Mouse (Mus musculus) MEL (cell line): ENCODE measurements around the gene Cpne1. TPM values are rescaled to one million over a fixed set of nuclear protein-coding genes. Genes with fewer than 3 reads are reported as not detected.

Source experiments
- DNase-seq: peaks from one replicate; pipeline ENCODE4 v3.0.0; 2011; ENCODE audit warnings: low read depth, low spot score
- H3K27ac ChIP-seq: 2 replicates; pipeline ENCODE4 v1.5.1; 2012; ENCODE audit warnings: low read depth, mild to moderate bottlenecking, control low read depth, low read length, moderate library complexity; ENCODE audit not compliant: control insufficient read depth
- H3K27me3 ChIP-seq, 2 experiments: fragments of 150-350 bp in 1 of 2; sonication (generic) in 1 of 2; 2 replicates each; pipeline ENCODE4 v1.6.1; 2012; ENCODE audit warnings: low read length in 2 of 2, mild to moderate bottlenecking in 2 of 2, improper control_type of control experiment in 1 of 2, moderate library complexity in 1 of 2; ENCODE audit not compliant: insufficient read depth in 2 of 2, control insufficient read depth in 1 of 2
- H3K36me3 ChIP-seq, 2 experiments: 2 replicates each; pipeline ENCODE4 v1.6.1; 2012 to 2014; ENCODE audit warnings: low read length in 2 of 2, improper control_type of control experiment in 1 of 2, inconsistent platforms in 1 of 2, mild to moderate bottlenecking in 1 of 2; ENCODE audit not compliant: insufficient read depth in 2 of 2, control insufficient read depth in 1 of 2
- H3K4me1 ChIP-seq, 2 experiments: fragments of 150-350 bp in 1 of 2; sonication (generic) in 1 of 2; 2 replicates each; pipeline ENCODE4 v1.6.1; 2012; ENCODE audit warnings: low read length in 2 of 2, improper control_type of control experiment in 1 of 2, mild to moderate bottlenecking in 1 of 2; ENCODE audit not compliant: insufficient read depth in 2 of 2, control insufficient read depth in 1 of 2
- H3K4me3 ChIP-seq, 2 experiments: fragments of 150-350 bp in 1 of 2; sonication (generic) in 1 of 2; 2 replicates each; pipeline ENCODE4 v1.5.1; 2012; ENCODE audit warnings: low read depth in 2 of 2, low read length in 2 of 2, mild to moderate bottlenecking in 2 of 2, moderate library complexity in 2 of 2, control low read depth in 1 of 2, improper control_type of control experiment in 1 of 2; ENCODE audit not compliant: control insufficient read depth in 1 of 2, insufficient read depth in 1 of 2
- H3K79me2 ChIP-seq: 2 replicates; pipeline ENCODE4 v1.6.1; 2012; ENCODE audit warnings: mild to moderate bottlenecking, low read length, moderate library complexity; ENCODE audit not compliant: control insufficient read depth, poor library complexity, insufficient read depth
- H3K9ac ChIP-seq: 2 replicates; pipeline ENCODE4 v1.6.1; 2012; ENCODE audit warnings: low read depth, mild to moderate bottlenecking, control low read depth, low read length, moderate library complexity; ENCODE audit not compliant: control insufficient read depth, poor library complexity, severe bottlenecking
- H3K9me3 ChIP-seq: fragments of 150-350 bp; sonication (generic); replicated peaks from 2 replicates; pipeline ENCODE4 v1.6.1; 2012; ENCODE audit warnings: mild to moderate bottlenecking, low read length, improper control_type of control experiment, moderate library complexity; ENCODE audit not compliant: insufficient read depth
- BHLHE40 ChIP-seq: IDR thresholded peaks from 2 replicates; pipeline ENCODE4 v1.6.1; 2012; ENCODE audit warnings: low read depth, mild to moderate bottlenecking, inconsistent platforms, low read length, improper control_type of control experiment, borderline replicate concordance
- CHD1 ChIP-seq: IDR thresholded peaks from 2 replicates; pipeline ENCODE4 v1.6.1; 2012; ENCODE audit warnings: low read depth, mild to moderate bottlenecking, inconsistent platforms, low read length, improper control_type of control experiment
- CTCF ChIP-seq, 3 experiments: IDR thresholded peaks in 2 of 3; conservative IDR thresholded peaks in 1 of 3; 2 replicates each; pipeline ENCODE4 v1.5.1; 2011 to 2012; ENCODE audit warnings: low read length in 3 of 3, low read depth in 2 of 3, mild to moderate bottlenecking in 2 of 3, improper control_type of control experiment in 1 of 3, inconsistent platforms in 1 of 3, mixed read lengths in 1 of 3, moderate library complexity in 1 of 3; ENCODE audit not compliant: control insufficient read depth in 1 of 3, insufficient read depth in 1 of 3, poor library complexity in 1 of 3, severe bottlenecking in 1 of 3
- GABPA ChIP-seq: IDR thresholded peaks from 2 replicates; pipeline ENCODE4 v1.6.1; 2012; ENCODE audit warnings: low read depth, mild to moderate bottlenecking, inconsistent platforms, low read length, improper control_type of control experiment, moderate library complexity
- JUND ChIP-seq: IDR thresholded peaks from 2 replicates; pipeline ENCODE4 v1.6.1; 2011; ENCODE audit warnings: low read depth, mild to moderate bottlenecking, improper control_type of control experiment, low read length
- MAX ChIP-seq: IDR thresholded peaks from 2 replicates; pipeline ENCODE4 v1.6.1; 2011; ENCODE audit warnings: low read length, improper control_type of control experiment
- MAZ ChIP-seq: IDR thresholded peaks from 2 replicates; pipeline ENCODE4 v1.6.1; 2012; ENCODE audit warnings: low read depth, mild to moderate bottlenecking, inconsistent platforms, low read length, improper control_type of control experiment
- MEF2A ChIP-seq: IDR thresholded peaks from 2 replicates; pipeline ENCODE4 v1.6.1; 2014; ENCODE audit warnings: low read depth, mild to moderate bottlenecking, inconsistent platforms, low read length, improper control_type of control experiment; ENCODE audit not compliant: poor library complexity, insufficient replicate concordance, severe bottlenecking; ENCODE audit errors: extremely low read depth
- MYB ChIP-seq: IDR thresholded peaks from 2 replicates; pipeline ENCODE4 v1.6.1; 2011; ENCODE audit warnings: mild to moderate bottlenecking, low read depth, low read length, improper control_type of control experiment
- NELFE ChIP-seq: IDR thresholded peaks from 2 replicates; pipeline ENCODE4 v1.6.1; 2011; ENCODE audit warnings: low read depth, low read length, improper control_type of control experiment
- POLR2AphosphoS2 ChIP-seq: IDR thresholded peaks from 2 replicates; pipeline ENCODE4 v1.6.1; 2011; ENCODE audit warnings: low read length, improper control_type of control experiment
- RAD21 ChIP-seq: IDR thresholded peaks from 2 replicates; pipeline ENCODE4 v1.6.1; 2011; ENCODE audit warnings: mild to moderate bottlenecking, low read depth, low read length, improper control_type of control experiment
- UBTF ChIP-seq: IDR thresholded peaks from 2 replicates; pipeline ENCODE4 v1.6.1; 2012; ENCODE audit warnings: low read depth, mild to moderate bottlenecking, inconsistent platforms, low read length, improper control_type of control experiment, moderate library complexity, borderline replicate concordance; ENCODE audit not compliant: insufficient read depth
- USF2 ChIP-seq, 2 experiments: IDR thresholded peaks; 2 replicates each; pipeline ENCODE4 v1.6.1; 2011 to 2012; ENCODE audit warnings: improper control_type of control experiment in 2 of 2, low read length in 2 of 2, borderline replicate concordance in 1 of 2, inconsistent platforms in 1 of 2, low read depth in 1 of 2, mild to moderate bottlenecking in 1 of 2; ENCODE audit not compliant: insufficient read depth in 1 of 2
- ZKSCAN1 ChIP-seq: IDR thresholded peaks from 2 replicates; pipeline ENCODE4 v1.6.1; 2012; ENCODE audit warnings: low read depth, mild to moderate bottlenecking, inconsistent platforms, low read length, improper control_type of control experiment, moderate library complexity
- ZMIZ1 ChIP-seq: IDR thresholded peaks from 2 replicates; pipeline ENCODE4 v1.6.1; 2012; ENCODE audit warnings: low read depth, mild to moderate bottlenecking, inconsistent platforms, low read length, improper control_type of control experiment, moderate library complexity
- ZNF384 ChIP-seq: IDR thresholded peaks from 2 replicates; pipeline ENCODE4 v1.6.1; 2012; ENCODE audit warnings: low read depth, mild to moderate bottlenecking, inconsistent platforms, low read length, improper control_type of control experiment
- polyA plus RNA-seq, 2 experiments: library from polyadenylated mRNA; stranded (reverse) in 1 of 2; unstranded in 1 of 2; fragments of >175 nt in 1 of 2; fragments of >200 nt in 1 of 2; gene quantifications; 2 replicates each; pipeline versions ENCODE4 v1.2.1 to v1.2.4; 2012; ENCODE audit warnings: low replicate concordance in 2 of 2, low read depth in 1 of 2; ENCODE audit not compliant: insufficient read length in 2 of 2, insufficient read depth in 1 of 2, missing spikeins in 1 of 2
- total RNA-seq: library from RNA; depleted of rRNA; stranded (reverse); fragments of 300-350 nt; gene quantifications from 2 replicates; pipeline ENCODE4 v1.2.3, GENCODE M21; 2012

The Cpne1 gene
- total and polyA plus RNA-seq, 3 experiments, result 22.5 to 52.8 TPM; not detected in 1

DNA sequence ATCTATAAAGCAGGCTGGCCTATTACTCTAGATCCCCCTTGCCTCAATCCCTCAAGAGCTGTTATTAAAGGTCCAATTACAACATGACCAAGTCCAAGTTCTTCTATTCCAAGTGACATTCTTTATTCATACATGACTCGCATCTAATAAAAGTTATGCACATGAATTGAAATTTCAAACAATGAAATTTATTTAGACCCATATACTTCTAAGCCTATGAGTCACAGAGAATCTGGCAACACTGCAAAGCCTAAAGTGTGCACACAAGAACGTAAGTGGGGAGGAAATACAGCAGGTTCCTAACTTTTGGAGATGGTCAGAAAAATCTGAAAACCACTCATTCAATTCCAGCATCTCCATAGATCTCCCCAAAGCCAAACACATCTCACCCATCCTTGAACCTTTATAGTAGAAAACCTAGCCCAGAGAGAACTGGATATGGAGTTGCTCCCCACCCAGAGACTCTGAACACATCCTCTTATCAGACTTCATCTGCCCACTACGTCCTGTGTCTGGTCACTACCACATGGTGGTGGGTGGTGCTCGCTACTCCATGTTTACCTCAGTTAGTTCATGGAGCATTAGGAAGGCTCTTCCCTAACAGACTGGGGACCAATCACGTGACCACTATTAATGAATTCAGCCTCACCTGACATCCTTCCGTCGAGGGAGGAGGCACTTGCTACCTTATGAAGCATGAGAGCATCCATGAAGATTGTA is 24.2 kb downstream of the Cpne1 start:
- Histone ChIP-seq H3K27me3 (no peaks in the 10 kb centered on the region), H3K36me3 (peaks cover 2 to 3% of the 10 kb centered on the region in 2 experiments; a peak in 3 of 4 replicates), H3K27ac (no peak overlapping the region), H3K9ac (no peak overlapping the region), H3K4me1 (no peaks in the 10 kb centered on the region; a peak in 1 of 4 replicates), H3K9me3 (no peaks in the 10 kb centered on the region), H3K4me3 (no peak overlapping the region), H3K79me2 (no peaks in the 10 kb centered on the region)
- DNase-seq, result no peak
- TF ChIP-seq NELFE, result no peak
- TF ChIP-seq POLR2AphosphoS2, result peak; percentile 52; the same call in 1 of the 2 replicates

DNA sequence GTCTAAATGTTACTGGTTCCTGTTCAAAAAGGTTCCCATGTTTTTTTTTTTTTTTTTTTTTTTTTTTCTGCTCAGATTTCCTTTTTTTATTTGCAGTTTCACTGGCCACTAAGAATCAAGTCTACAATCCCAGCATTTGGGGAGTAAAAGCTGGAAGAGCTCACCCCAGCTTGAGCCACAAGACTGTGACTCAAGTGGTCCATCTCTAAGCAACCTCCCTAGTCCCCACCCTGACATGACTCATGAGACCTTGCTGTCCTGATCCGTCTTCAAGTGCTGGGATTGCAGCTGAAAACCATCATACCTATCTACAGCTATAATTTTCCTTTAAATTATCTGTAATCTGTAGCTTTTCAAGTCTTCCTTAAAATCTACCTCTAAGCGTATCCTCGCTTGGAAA is 27.2 kb downstream of the Cpne1 start:
- TF ChIP-seq ZNF384, result 0 out of 2 replicates have a peak, but pooled peaks have one; percentile 43
- TF ChIP-seq BHLHE40, result no peak
- Histone ChIP-seq H3K79me2 (no peaks in the 10 kb centered on the region), H3K4me3 (no peak overlapping the region), H3K36me3 (peaks cover 0 to 3% of the 10 kb centered on the region in 2 experiments; a peak in 2 of 4 replicates), H3K4me1 (no peaks in the 10 kb centered on the region; a peak in 1 of 4 replicates), H3K27ac (no peak overlapping the region), H3K9me3 (no peaks in the 10 kb centered on the region), H3K27me3 (no peaks in the 10 kb centered on the region), H3K9ac (no peak overlapping the region)
- DNase-seq, result no peak

DNA sequence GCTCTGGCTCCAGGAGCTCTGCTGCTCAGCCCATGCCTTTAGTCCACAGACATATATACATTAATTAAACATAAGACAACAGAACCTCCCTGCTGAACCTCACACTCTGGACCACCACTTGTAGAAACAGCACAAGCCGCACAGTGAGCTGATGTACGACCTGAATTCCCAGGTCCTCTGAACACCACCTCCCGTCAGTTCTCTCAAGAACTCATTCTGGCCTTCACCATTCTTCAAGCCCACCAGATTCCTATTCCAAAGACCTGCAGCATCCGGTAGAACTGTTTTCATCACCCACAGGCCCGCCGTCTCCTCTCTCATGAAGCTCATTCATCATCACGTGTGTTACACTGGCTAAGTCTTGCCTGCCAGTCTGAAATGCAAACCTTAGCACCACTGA is 31.4 kb downstream of the Cpne1 start:
- H3K4me1 ChIP-seq, result no peaks in the 10 kb centered on the region
- no peak for DNase-seq
- H3K36me3 ChIP-seq, result peaks cover 2 to 4% of the 10 kb centered on the region in 2 experiments; a peak in 3 of 4 replicates
- H3K79me2 ChIP-seq, result no peaks in the 10 kb centered on the region
- TF ChIP-seq CHD1 (no peak), MEF2A (no peak), RAD21 (no peak), UBTF (no peak), USF2 (IDR thresholded peaks at IDR 0.05; ENCODE audit: borderline replicate concordance in 1 of 2, insufficient read depth in 1 of 2, low read depth in 1 of 2, low read length in 2 of 2) (no peak), MAZ (no peak), MAX (no peak), ZKSCAN1 (no peak), CTCF (IDR thresholded peaks at IDR 0.05 in 2 of 3, conservative IDR thresholded peaks at IDR 0.05 in 1 of 3; ENCODE audit: control insufficient read depth in 1 of 3, insufficient read depth in 1 of 3, low read depth in 2 of 3, low read length in 3 of 3, poor library complexity in 1 of 3, severe bottlenecking in 1 of 3) (no peak), POLR2AphosphoS2 (no peak), ZMIZ1 (no peak), JUND (no peak), GABPA (no peak), MYB (no peak), ZNF384 (no peak), BHLHE40 (no peak)
- no peaks in the 10 kb centered on the region for H3K9me3 ChIP-seq
- no peaks in the 10 kb centered on the region for H3K27me3 ChIP-seq
- no peak overlapping the region for H3K4me3 ChIP-seq
- H3K27ac ChIP-seq, result no peak overlapping the region
- no peak overlapping the region for H3K9ac ChIP-seq
